In genomic region chr16:14059869-14060268, GRCm38 (mm10) we compare ENCODE assay signal across 25 mouse cellular contexts.
"Had no signal": no experiment of that assay in that cellular context is flagged by ENCODE, and none has a peak within 500 bp of the region (broad histone marks: within the 10 kb centered on the region; RNA-seq: fewer than 3 reads in every experiment).

No protein-coding gene starts in this region.

- H3K27ac ChIP-seq: hindbrain, embryonic 10.5 days; hindbrain, embryonic 12.5 days; hindbrain, embryonic 14.5 days; kidney, embryonic 15.5 days; kidney, postnatal 0 days; limb, embryonic 13.5 days; limb, embryonic 15.5 days; liver, embryonic 12.5 days; liver, embryonic 14.5 days had no signal

- ATAC-seq: forebrain, postnatal 0 days; hindbrain, embryonic 16.5 days; inflammation-experienced regulatory T-cells, adult 6 months; liver, embryonic 12.5 days had no signal

- H3K9me3 ChIP-seq: hindbrain, embryonic 10.5 days; hindbrain, embryonic 12.5 days; kidney, embryonic 15.5 days; limb, embryonic 13.5 days; limb, embryonic 15.5 days; liver, embryonic 12.5 days had no signal

- H3K4me3 ChIP-seq: hindbrain, embryonic 10.5 days; hindbrain, embryonic 12.5 days; kidney, embryonic 15.5 days; limb, embryonic 13.5 days; limb, embryonic 15.5 days; liver, embryonic 12.5 days had no signal

- H3K4me1 ChIP-seq: hindbrain, embryonic 12.5 days; kidney, embryonic 15.5 days; limb, embryonic 13.5 days; limb, embryonic 15.5 days had no signal

- H3K36me3 ChIP-seq: hindbrain, embryonic 10.5 days; hindbrain, embryonic 12.5 days; kidney, embryonic 15.5 days; limb, embryonic 13.5 days; limb, embryonic 15.5 days; liver, embryonic 12.5 days had no signal

- H3K9ac ChIP-seq: forebrain, postnatal 0 days; hindbrain, embryonic 12.5 days; hindbrain, embryonic 14.5 days; kidney, embryonic 15.5 days; limb, embryonic 13.5 days; limb, embryonic 15.5 days; liver, embryonic 12.5 days; liver, embryonic 14.5 days had no signal

- H3K4me2 ChIP-seq: heart, embryonic 11.5 days; hindbrain, embryonic 12.5 days; hindbrain, embryonic 14.5 days; kidney, embryonic 15.5 days; limb, embryonic 13.5 days; limb, embryonic 15.5 days; liver, embryonic 12.5 days had no signal

- H3K27me3 ChIP-seq: hindbrain, embryonic 12.5 days; kidney, embryonic 15.5 days; limb, embryonic 13.5 days; limb, embryonic 15.5 days; liver, embryonic 12.5 days had no signal

- DNase-seq: forebrain, postnatal 0 days; gastrocnemius, postnatal 14 days; gastrocnemius, postnatal 36 days; heart, postnatal 10 days; heart, postnatal 4 days; kidney, adult 11 months; kidney, adult 2 months; kidney, adult 9 months; kidney, postnatal 14 days; kidney, postnatal 36 days; layer of hippocampus, adult 9-11 months; layer of hippocampus, postnatal 36 days; left cerebral cortex, postnatal 4 days had no signal
